Mouse (Mus musculus) lung, adult 2 months (tissue): Measurements from ENCODE around the gene Serbp1.

Experiments
- CTCF ChIP-seq: fragments of 200-500 bp; IDR thresholded peaks from 2 replicates; pipeline ENCODE4 v1.5.1; 2011; ENCODE audit warnings: mild to moderate bottlenecking, low read length, control low read depth; ENCODE audit not compliant: insufficient read depth
- POLR2A ChIP-seq: fragments of 200-500 bp; IDR thresholded peaks from 2 replicates; pipeline ENCODE4 v1.6.1; 2011; ENCODE audit warnings: low read depth, mild to moderate bottlenecking, control low read depth, low read length, borderline replicate concordance; ENCODE audit errors: extremely low read depth

- TF ChIP-seq CTCF, result no peak
- no peak for TF ChIP-seq POLR2A
These were observed 3.3 kb downstream of the Serbp1 start for GRCm38 (mm10) chr6:67241263-67241662.
